Mouse (Mus musculus) myocyte (in vitro differentiated cells): ENCODE data around the gene Tmx2.

Experiments used
- CEBPB ChIP-seq: IDR thresholded peaks from 2 replicates; pipeline ENCODE4 v1.6.1; 2011; ENCODE audit warnings: mild to moderate bottlenecking, moderate library complexity; ENCODE audit not compliant: poor library complexity, insufficient read depth, severe bottlenecking
- MYOG ChIP-seq, 3 experiments: IDR thresholded peaks; one replicate each; pipeline ENCODE4 v1.6.1; 2011; ENCODE audit warnings: control low read depth in 2 of 3, low read depth in 2 of 3, mild to moderate bottlenecking in 2 of 3; ENCODE audit not compliant: insufficient read length in 2 of 3, control insufficient read depth in 1 of 3, insufficient read depth in 1 of 3
- POLR2A ChIP-seq: IDR thresholded peaks from one replicate; pipeline ENCODE4 v1.6.1; 2011; ENCODE audit warnings: low read depth, mild to moderate bottlenecking, control low read depth, moderate library complexity; ENCODE audit not compliant: insufficient read length
- TCF12 ChIP-seq: IDR thresholded peaks from one replicate; pipeline ENCODE4 v1.6.1; 2011; ENCODE audit warnings: mild to moderate bottlenecking, control low read depth; ENCODE audit not compliant: poor library complexity, insufficient read depth, severe bottlenecking

- no peak for TF ChIP-seq POLR2A
- TF ChIP-seq TCF12, result no peak
- no peak for TF ChIP-seq MYOG (IDR thresholded peaks at IDR 0.05; ENCODE audit: control insufficient read depth in 1 of 3, insufficient read depth in 1 of 3, insufficient read length in 2 of 3, low read depth in 2 of 3)
- TF ChIP-seq CEBPB, result no peak
These were observed 18.7 kb downstream of the Tmx2 start for GRCm38 (mm10) chr2:84660253-84660652.
